ENCODE assay signal across 9 mouse cellular contexts in the genomic region with DNA sequence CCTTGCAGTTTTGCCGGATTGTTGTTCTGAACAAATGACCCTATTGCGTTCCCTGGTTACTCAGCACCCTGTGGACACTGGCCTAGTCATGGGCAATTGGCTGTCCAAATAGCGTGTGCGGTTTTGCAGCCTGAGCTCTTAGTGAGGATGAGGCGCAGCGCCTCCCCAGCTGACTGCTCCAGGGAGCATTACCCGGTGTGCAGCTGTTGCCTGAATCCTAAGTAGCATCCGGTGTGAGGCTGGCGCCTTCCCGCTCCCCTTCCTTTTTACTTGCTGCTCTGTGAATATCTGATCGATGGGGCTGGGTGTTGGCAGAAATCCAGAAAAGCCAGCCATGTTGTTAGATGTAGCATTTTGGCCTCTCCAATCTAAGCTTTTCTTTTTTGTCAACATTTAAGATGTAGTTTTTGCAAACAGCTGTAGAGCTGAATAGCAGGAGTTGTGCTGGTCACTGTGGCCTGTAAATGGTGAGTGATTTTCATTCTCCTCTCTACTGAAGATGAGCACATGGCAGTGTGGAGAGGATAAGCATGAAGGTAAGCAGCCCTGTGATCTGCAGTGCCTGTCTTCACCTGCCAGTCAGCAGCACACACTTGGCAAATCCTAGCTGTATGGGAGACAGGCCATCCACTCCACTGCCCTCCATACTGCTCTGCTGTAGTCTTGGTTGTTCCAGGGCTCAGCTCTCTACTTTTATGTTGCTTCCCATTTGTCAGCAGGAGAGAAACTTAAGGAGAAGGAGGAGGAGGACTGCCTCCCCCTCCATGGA.
A peak's percentile ranks its signal among the peaks of the same experiment; 100 is the strongest.
DNase-seq lines count a peak whose midpoint lies in the region; ATAC-seq and TF ChIP-seq lines count a peak whose summit lies in the region.
"Had no signal": no experiment of that assay in that cellular context is flagged by ENCODE, and none has a peak within 500 bp of the region (broad histone marks: within the 10 kb centered on the region; RNA-seq: fewer than 3 reads in every experiment).

No protein-coding gene starts in this region.

- H3K9ac ChIP-seq in embryonic facial prominence, embryonic 11.5 days (replicated peaks; ENCODE audit: low read length): no peak overlapping the region
- no peak overlapping the region for H3K9ac ChIP-seq in intestine, embryonic 16.5 days (ENCODE audit: low read depth, low read length)
- no peak overlapping the region for H3K9ac ChIP-seq in midbrain, embryonic 12.5 days (replicated peaks)

- no peaks in the 10 kb centered on the region for H3K27me3 ChIP-seq in C2C12 (ENCODE audit: control insufficient read depth, insufficient read depth, insufficient read length)
- no peaks in the 10 kb centered on the region for H3K27me3 ChIP-seq in embryonic facial prominence, embryonic 11.5 days (ENCODE audit: control insufficient read depth, insufficient read depth, low read length)
- H3K27me3 ChIP-seq in intestine, embryonic 16.5 days (replicated peaks; ENCODE audit: control insufficient read depth, insufficient read depth, low read length): no peaks in the 10 kb centered on the region
- no peaks in the 10 kb centered on the region for H3K27me3 ChIP-seq in midbrain, embryonic 12.5 days

- peaks cover 83% of the 10 kb centered on the region for H3K79me2 ChIP-seq in C2C12 (ENCODE audit: control insufficient read depth, insufficient read depth)

- no peak overlapping the region for H3K4me2 ChIP-seq in embryonic facial prominence, embryonic 11.5 days (ENCODE audit: low read depth, low read length)
- H3K4me2 ChIP-seq in intestine, embryonic 16.5 days (ENCODE audit: low read depth, low read length): no peak overlapping the region
- H3K4me2 ChIP-seq in midbrain, embryonic 12.5 days (replicated peaks): no peak overlapping the region; the same call in 1 of the 2 replicates

- 68% methylated on average over 11 of the region's 11 CpGs for WGBS in embryonic facial prominence, embryonic 11.5 days
- WGBS in intestine, embryonic 16.5 days: 48% methylated on average over 11 of the region's 11 CpGs
- 42% methylated on average over 11 of the region's 11 CpGs for WGBS in midbrain, embryonic 12.5 days

- no peak overlapping the region for H3K4me3 ChIP-seq in C2C12 (ENCODE audit: insufficient read depth, poor library complexity, severe bottlenecking)
- H3K4me3 ChIP-seq in embryonic facial prominence, embryonic 11.5 days (ENCODE audit: low read depth, low read length): no peak overlapping the region
- no peak overlapping the region for H3K4me3 ChIP-seq in intestine, embryonic 16.5 days (ENCODE audit: low read length)
- H3K4me3 ChIP-seq in midbrain, embryonic 12.5 days: no peak overlapping the region

- no peak overlapping the region for H3K27ac ChIP-seq in embryonic facial prominence, embryonic 11.5 days (replicated peaks; ENCODE audit: low read depth, low read length)
- H3K27ac ChIP-seq in intestine, embryonic 16.5 days (ENCODE audit: low read length): no peak overlapping the region
- peak overlapping the region; percentile 11 for H3K27ac ChIP-seq in midbrain, embryonic 12.5 days (replicated peaks)

- peaks cover 16% of the 10 kb centered on the region for H3K79me3 ChIP-seq in C2C12 (ENCODE audit: low read depth)

- 0 out of 2 replicates have a peak, but pooled peaks have one; percentile 52 for ATAC-seq in embryonic facial prominence, embryonic 11.5 days (replicated peaks; ENCODE audit: insufficient number of reproducible peaks, low FRiP score, low TSS enrichment, low read depth)
- peak; percentile 78 for ATAC-seq in intestine, embryonic 16.5 days
- ATAC-seq in midbrain, embryonic 12.5 days (ENCODE audit: low FRiP score, low read depth): peak; percentile 87

- peak; percentile 7 for DNase-seq in gastrocnemius, adult 18-20 months (ENCODE audit: low spot score)
- DNase-seq in gastrocnemius, postnatal 36 days: no peak
- peak; percentile 16 for DNase-seq in embryonic facial prominence, embryonic 11.5 days (ENCODE audit: low spot score)
- DNase-seq in adipocyte (ENCODE audit: low spot score): no peak
- DNase-seq in adrenal gland, postnatal 25 days: no peak

- H3K4me1 ChIP-seq in embryonic facial prominence, embryonic 11.5 days (ENCODE audit: control insufficient read depth, insufficient read depth, low read length): no peaks in the 10 kb centered on the region
- H3K4me1 ChIP-seq in intestine, embryonic 16.5 days (ENCODE audit: control insufficient read depth, insufficient read depth, low read length): no peaks in the 10 kb centered on the region
- peaks cover 32% of the 10 kb centered on the region for H3K4me1 ChIP-seq in midbrain, embryonic 12.5 days

- no peaks in the 10 kb centered on the region for H3K9me3 ChIP-seq in embryonic facial prominence, embryonic 11.5 days (replicated peaks; ENCODE audit: control insufficient read depth, low read length)
- H3K9me3 ChIP-seq in intestine, embryonic 16.5 days (ENCODE audit: control insufficient read depth, low read length): no peaks in the 10 kb centered on the region
- no peaks in the 10 kb centered on the region for H3K9me3 ChIP-seq in midbrain, embryonic 12.5 days
- H3K9me3 ChIP-seq: G1E had no signal

- H3ac ChIP-seq in C2C12 (ENCODE audit: control insufficient read depth, insufficient read length, low read depth): no peak overlapping the region

- peaks cover 29% of the 10 kb centered on the region for H3K36me3 ChIP-seq in C2C12 (ENCODE audit: control insufficient read depth, insufficient read depth)
- H3K36me3 ChIP-seq in embryonic facial prominence, embryonic 11.5 days (replicated peaks; ENCODE audit: control insufficient read depth, insufficient read depth, low read depth, low read length): no peaks in the 10 kb centered on the region
- no peaks in the 10 kb centered on the region for H3K36me3 ChIP-seq in intestine, embryonic 16.5 days (ENCODE audit: control insufficient read depth, insufficient read depth, low read length)
- H3K36me3 ChIP-seq in midbrain, embryonic 12.5 days: no peaks in the 10 kb centered on the region

- intact Hi-C loops in gastrocnemius, postnatal 36 days (cut with DNase I): no loop called here

- TF ChIP-seq CTCF in C2C12 (IDR thresholded peaks at IDR 0.05; ENCODE audit: control insufficient read depth, insufficient read depth, insufficient read length): no peak

TF ChIP-seq in C2C12, 6 proteins besides CTCF, POLR2A, EP300 and RAD21:
- TF ChIP-seq MYOD1 (IDR thresholded peaks at IDR 0.05; ENCODE audit: control insufficient read depth, insufficient read length, low read depth) (peak; percentile 92), MYOG (IDR thresholded peaks at IDR 0.05; ENCODE audit: control insufficient read depth, extremely low read depth, insufficient read length) (no peak)

Comparison
In these comparisons a context has a peak if more than half of its experiments do, and no peak if none do; other contexts are left out.
1. DNase-seq: peak in gastrocnemius, adult 18-20 months (single experiment) and embryonic facial prominence, embryonic 11.5 days (single experiment); none in gastrocnemius, postnatal 36 days (0 of 2), adipocyte (single experiment) and adrenal gland, postnatal 25 days (single experiment).
2. Peak in every context shown above with its lines, with median percentiles within 50 percentile points of each other: ATAC-seq.